Mouse (Mus musculus): ENCODE measurements around the gene Ephb1. TPM values are rescaled to one million over a fixed set of nuclear protein-coding genes. Genes with fewer than 3 reads are reported as not detected.

Ephb1 gene
- total and polyA plus RNA-seq, 3 experiments, result not detected

DNA sequence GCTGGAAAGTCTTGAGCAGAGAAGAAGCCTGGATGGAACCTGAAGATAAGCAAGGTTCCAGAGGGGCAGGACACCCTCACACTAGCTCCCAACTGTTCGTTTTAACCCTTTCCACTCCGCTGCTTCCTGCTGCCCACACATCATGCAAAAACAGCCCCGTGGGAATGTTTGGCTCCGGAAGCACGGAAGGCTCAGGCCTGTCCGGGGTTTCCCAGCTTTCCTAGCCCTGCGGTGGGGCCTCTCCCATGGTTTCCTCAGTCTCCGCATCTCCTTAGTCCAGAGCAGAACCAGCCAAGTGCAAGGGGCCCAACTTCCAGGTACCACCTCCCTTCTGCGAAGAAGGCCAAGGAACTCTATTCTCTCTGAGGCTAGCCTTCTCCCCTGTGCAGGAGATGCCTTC is 269.0 kb downstream of the Ephb1 start:
- H3K4me1 ChIP-seq (ENCODE audit: control insufficient read depth in 1 of 2, insufficient read depth in 2 of 2, low read length in 2 of 2), result no peaks in the 10 kb centered on the region
- H3K9ac ChIP-seq (ENCODE audit: control insufficient read depth, low read depth, low read length, poor library complexity, severe bottlenecking), result no peak overlapping the region
- H3K36me3 ChIP-seq (ENCODE audit: control insufficient read depth in 1 of 2, insufficient read depth in 2 of 2, low read length in 2 of 2), result no peaks in the 10 kb centered on the region
- H3K27ac ChIP-seq (ENCODE audit: control insufficient read depth, low read depth, low read length), result no peak overlapping the region
- H3K4me3 ChIP-seq (ENCODE audit: control insufficient read depth in 1 of 2, insufficient read depth in 1 of 2, low read depth in 2 of 2, low read length in 2 of 2), result no peak overlapping the region
- no peak for TF ChIP-seq MAZ (IDR thresholded peaks at IDR 0.05; ENCODE audit: low read depth, low read length)
- TF ChIP-seq SIN3A (IDR thresholded peaks at IDR 0.05; ENCODE audit: low read length), result no peak
- TF ChIP-seq EP300 (IDR thresholded peaks at IDR 0.05; ENCODE audit: low read depth in 1 of 2, low read length in 2 of 2), result no peak
- TF ChIP-seq CHD2 (IDR thresholded peaks at IDR 0.05; ENCODE audit: low read length), result no peak
- no peak for TF ChIP-seq SMC3 (IDR thresholded peaks at IDR 0.05; ENCODE audit: low read depth, low read length)
- no peak for TF ChIP-seq POLR2AphosphoS5 (IDR thresholded peaks at IDR 0.05; ENCODE audit: borderline replicate concordance, low read depth, low read length)
- no peak for TF ChIP-seq TBP (IDR thresholded peaks at IDR 0.05; ENCODE audit: low read depth, low read length)
- TF ChIP-seq USF1 (IDR thresholded peaks at IDR 0.05; ENCODE audit: low read depth, low read length), result no peak
- TF ChIP-seq NELFE (IDR thresholded peaks at IDR 0.05; ENCODE audit: low read depth, low read length), result no peak
- TF ChIP-seq GABPA (IDR thresholded peaks at IDR 0.05; ENCODE audit: low read depth, low read length), result no peak
- TF ChIP-seq MYB (IDR thresholded peaks at IDR 0.05; ENCODE audit: low read depth, low read length), result no peak
- TF ChIP-seq MEF2A (IDR thresholded peaks at IDR 0.05; ENCODE audit: extremely low read depth, insufficient replicate concordance, low read depth, low read length, poor library complexity, severe bottlenecking), result no peak
- TF ChIP-seq RAD21 (IDR thresholded peaks at IDR 0.05; ENCODE audit: low read depth, low read length), result no peak
- no peak for TF ChIP-seq NRF1 (IDR thresholded peaks at IDR 0.05; ENCODE audit: insufficient read depth, low read depth, low read length, poor library complexity, severe bottlenecking)
- no peaks in the 10 kb centered on the region for H3K9me3 ChIP-seq (replicated peaks; ENCODE audit: insufficient read depth, low read length)
- no peak for DNase-seq (ENCODE audit: low read depth, low spot score)
- H3K27me3 ChIP-seq (ENCODE audit: control insufficient read depth in 1 of 2, insufficient read depth in 2 of 2, low read length in 2 of 2), result no peaks in the 10 kb centered on the region
- H3K79me2 ChIP-seq (ENCODE audit: control insufficient read depth, insufficient read depth, low read length, poor library complexity), result no peaks in the 10 kb centered on the region

DNA sequence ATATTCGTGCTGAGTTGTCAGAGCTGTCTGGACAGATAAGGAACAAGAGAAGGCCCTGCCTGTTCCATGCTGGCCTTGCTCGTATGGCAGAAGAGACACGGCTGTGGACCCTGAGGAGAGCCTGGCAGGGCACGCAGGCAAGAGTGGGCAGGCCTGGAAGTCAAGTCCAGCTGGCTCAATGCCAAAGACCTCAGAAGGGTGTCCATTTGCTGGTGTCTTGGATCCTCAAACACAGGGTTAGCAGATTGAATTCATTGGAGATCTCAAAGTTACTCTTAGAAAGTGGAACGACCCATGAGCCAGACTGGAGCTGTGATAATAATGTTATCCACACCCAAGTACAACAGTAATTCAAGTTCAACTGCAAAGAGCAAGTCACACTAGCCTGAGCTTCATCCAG is 273.6 kb downstream of the Ephb1 start:
- no peaks in the 10 kb centered on the region for H3K4me1 ChIP-seq (ENCODE audit: control insufficient read depth in 1 of 2, insufficient read depth in 2 of 2, low read length in 2 of 2)
- no peak for DNase-seq (ENCODE audit: low read depth, low spot score)
- TF ChIP-seq MYB (IDR thresholded peaks at IDR 0.05; ENCODE audit: low read depth, low read length) (no peak), RAD21 (IDR thresholded peaks at IDR 0.05; ENCODE audit: low read depth, low read length) (no peak), NRF1 (IDR thresholded peaks at IDR 0.05; ENCODE audit: insufficient read depth, low read depth, low read length, poor library complexity, severe bottlenecking) (no peak), CTCF (IDR thresholded peaks at IDR 0.05 in 2 of 3, conservative IDR thresholded peaks at IDR 0.05 in 1 of 3; ENCODE audit: control insufficient read depth in 1 of 3, insufficient read depth in 1 of 3, low read depth in 2 of 3, low read length in 3 of 3, poor library complexity in 1 of 3, severe bottlenecking in 1 of 3) (no peak), MAZ (IDR thresholded peaks at IDR 0.05; ENCODE audit: low read depth, low read length) (no peak), ETS1 (IDR thresholded peaks at IDR 0.05; ENCODE audit: low read depth, low read length) (no peak), ELF1 (IDR thresholded peaks at IDR 0.05; ENCODE audit: low read depth, low read length) (no peak), RCOR1 (IDR thresholded peaks at IDR 0.05; ENCODE audit: low read depth, low read length) (no peak), GABPA (IDR thresholded peaks at IDR 0.05; ENCODE audit: low read depth, low read length) (no peak), POLR2A (IDR thresholded peaks at IDR 0.05; ENCODE audit: control insufficient read depth in 1 of 2, insufficient read depth in 1 of 2, low read depth in 1 of 2, low read length in 2 of 2, poor library complexity in 1 of 2) (no peak), MXI1 (IDR thresholded peaks at IDR 0.05; ENCODE audit: low read depth, low read length) (no peak), MAFK (IDR thresholded peaks at IDR 0.05; ENCODE audit: borderline replicate concordance, low read depth, low read length) (no peak)
- H3K9me3 ChIP-seq (replicated peaks; ENCODE audit: insufficient read depth, low read length), result no peaks in the 10 kb centered on the region
- H3K27ac ChIP-seq (ENCODE audit: control insufficient read depth, low read depth, low read length), result no peak overlapping the region
- no peak overlapping the region for H3K4me3 ChIP-seq (ENCODE audit: control insufficient read depth in 1 of 2, insufficient read depth in 1 of 2, low read depth in 2 of 2, low read length in 2 of 2)
- no peaks in the 10 kb centered on the region for H3K36me3 ChIP-seq (ENCODE audit: control insufficient read depth in 1 of 2, insufficient read depth in 2 of 2, low read length in 2 of 2)
- H3K27me3 ChIP-seq (ENCODE audit: control insufficient read depth in 1 of 2, insufficient read depth in 2 of 2, low read length in 2 of 2), result no peaks in the 10 kb centered on the region
- H3K79me2 ChIP-seq (ENCODE audit: control insufficient read depth, insufficient read depth, low read length, poor library complexity), result no peaks in the 10 kb centered on the region
- H3K9ac ChIP-seq (ENCODE audit: control insufficient read depth, low read depth, low read length, poor library complexity, severe bottlenecking), result no peak overlapping the region
